ENCODE assay signal across 9 mouse cellular contexts in the genomic region with DNA sequence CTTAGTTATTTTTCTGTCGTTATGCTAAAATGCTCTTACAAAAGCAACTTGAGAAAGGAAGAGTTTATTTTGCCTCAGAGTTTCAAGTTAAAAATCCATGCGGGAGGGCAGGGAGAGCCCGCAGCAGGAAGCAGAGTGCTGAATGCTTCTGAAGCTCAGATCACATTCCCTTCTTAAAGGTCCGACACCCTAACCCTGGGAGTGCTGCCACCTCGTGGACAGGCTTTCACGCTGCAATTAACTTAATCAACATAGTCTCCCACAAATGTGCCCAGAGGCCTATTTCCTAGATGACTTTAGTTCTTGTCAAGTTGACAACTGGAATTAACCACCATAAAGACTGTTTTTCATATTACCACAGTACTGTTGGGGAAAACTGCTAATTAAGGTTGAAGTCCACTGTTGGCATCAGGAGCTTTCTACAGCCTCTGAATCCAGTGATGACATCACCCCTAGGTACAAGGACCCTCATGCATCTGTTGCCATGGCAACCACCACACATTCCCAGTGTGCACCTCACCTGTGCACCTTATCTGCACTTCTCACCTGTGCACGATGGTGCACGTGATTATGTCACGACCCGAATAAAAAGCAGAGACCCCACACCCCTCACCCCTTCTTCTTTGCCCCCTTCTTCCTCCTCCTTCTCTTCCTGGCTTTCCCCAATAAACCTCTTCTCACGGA. TPM values are rescaled to one million over a fixed set of nuclear protein-coding genes. Genes with fewer than 3 reads are reported as not detected.
DNase-seq lines count a peak whose midpoint lies in the region; ATAC-seq and TF ChIP-seq lines count a peak whose summit lies in the region.
"Had no signal": no experiment of that assay in that cellular context is flagged by ENCODE, and none has a peak within 500 bp of the region (broad histone marks: within the 10 kb centered on the region; RNA-seq: fewer than 3 reads in every experiment).

No protein-coding gene starts in this region.

- 0 out of 2 replicates have a peak overlapping the region, but pooled peaks have one; percentile 26 for H3K9ac ChIP-seq in MEL (ENCODE audit: control insufficient read depth, low read depth, low read length, poor library complexity, severe bottlenecking)
- no peak overlapping the region for H3K9ac ChIP-seq in midbrain, embryonic 15.5 days
- H3K9ac ChIP-seq: neural tube, embryonic 13.5 days had no signal

- H3K36me3 ChIP-seq in MEL (ENCODE audit: control insufficient read depth in 1 of 2, insufficient read depth in 2 of 2, low read length in 2 of 2) = no peaks in the 10 kb centered on the region
- H3K36me3 ChIP-seq in midbrain, embryonic 15.5 days (replicated peaks) = no peaks in the 10 kb centered on the region
- H3K36me3 ChIP-seq in thymus, adult 2 months (ENCODE audit: control insufficient read depth, insufficient read depth, low read length) = no peaks in the 10 kb centered on the region
- H3K36me3 ChIP-seq: neural tube, embryonic 13.5 days had no signal

- no peak overlapping the region for H3K27ac ChIP-seq in MEL (ENCODE audit: control insufficient read depth, low read depth, low read length)
- no peak overlapping the region for H3K27ac ChIP-seq in midbrain, embryonic 15.5 days
- H3K27ac ChIP-seq in thymus, adult 2 months (ENCODE audit: control insufficient read depth, insufficient read depth, low read length) = no peak overlapping the region
- H3K27ac ChIP-seq: neural tube, embryonic 13.5 days had no signal

- H3K4me2 ChIP-seq in midbrain, embryonic 15.5 days = no peak overlapping the region
- H3K4me2 ChIP-seq: neural tube, embryonic 13.5 days had no signal

- WGBS in midbrain, embryonic 15.5 days = 38% methylated on average over 11 of the region's 11 CpGs
- WGBS in thymus, adult 2 months = 43% methylated on average over 11 of the region's 11 CpGs

- no peaks in the 10 kb centered on the region for H3K9me3 ChIP-seq in MEL (replicated peaks; ENCODE audit: insufficient read depth, low read length)
- no peaks in the 10 kb centered on the region for H3K9me3 ChIP-seq in midbrain, embryonic 15.5 days
- H3K9me3 ChIP-seq: neural tube, embryonic 13.5 days had no signal

- ATAC-seq in midbrain, embryonic 15.5 days (replicated peaks) = 0 out of 2 replicates have a peak, but pooled peaks have one; percentile 24

- peak; percentile 59 for TF ChIP-seq RAD21 in MEL (IDR thresholded peaks at IDR 0.05; ENCODE audit: low read depth, low read length)

- no peaks in the 10 kb centered on the region for H3K27me3 ChIP-seq in MEL (ENCODE audit: control insufficient read depth in 1 of 2, insufficient read depth in 2 of 2, low read length in 2 of 2)
- H3K27me3 ChIP-seq in midbrain, embryonic 15.5 days (replicated peaks) = peaks cover 7% of the 10 kb centered on the region; the same call in 1 of the 2 replicates
- no peaks in the 10 kb centered on the region for H3K27me3 ChIP-seq in thymus, adult 2 months (ENCODE audit: control insufficient read depth, insufficient read depth, low read length)

- DNase-seq in layer of hippocampus, adult 11-12 months (ENCODE audit: low spot score) = peak; percentile 45
- no peak for DNase-seq in layer of hippocampus, adult 8-10 months (ENCODE audit: low spot score in 2 of 2)
- DNase-seq in MEL (ENCODE audit: low read depth, low spot score) = peak; percentile 96
- peak; percentile 35 for DNase-seq in cerebellum, adult 9-11 months
- DNase-seq in gastrocnemius, postnatal 10 days = peak; percentile 76
- DNase-seq in layer of hippocampus, postnatal 14 days (ENCODE audit: low spot score in 2 of 2) = peak; percentile 21 to 38
- peak; percentile 78 for DNase-seq in thymus, adult 2 months

- no peaks in the 10 kb centered on the region for H3K4me1 ChIP-seq in MEL (ENCODE audit: control insufficient read depth in 1 of 2, insufficient read depth in 2 of 2, low read length in 2 of 2)
- H3K4me1 ChIP-seq in midbrain, embryonic 15.5 days = no peaks in the 10 kb centered on the region
- 0 out of 2 replicates have a peak, but pooled peaks cover 3% of the 10 kb centered on the region for H3K4me1 ChIP-seq in thymus, adult 2 months (replicated peaks; ENCODE audit: control insufficient read depth, insufficient read depth, low read length)

- TF ChIP-seq POLR2A in MEL (IDR thresholded peaks at IDR 0.05; ENCODE audit: control insufficient read depth in 1 of 2, insufficient read depth in 1 of 2, low read depth in 1 of 2, low read length in 2 of 2, poor library complexity in 1 of 2) = no peak
- no peak for TF ChIP-seq POLR2A in thymus, adult 2 months (IDR thresholded peaks at IDR 0.05; ENCODE audit: control insufficient read depth, extremely low read depth, insufficient read depth, low read length, poor library complexity)

- peak; percentile 86 to 93 (median 93) for TF ChIP-seq CTCF in MEL (IDR thresholded peaks at IDR 0.05 in 2 of 3, conservative IDR thresholded peaks at IDR 0.05 in 1 of 3; ENCODE audit: control insufficient read depth in 1 of 3, insufficient read depth in 1 of 3, low read depth in 2 of 3, low read length in 3 of 3, poor library complexity in 1 of 3, severe bottlenecking in 1 of 3)
- no peak; the same call in 1 of the 2 replicates for TF ChIP-seq CTCF in thymus, adult 2 months (IDR thresholded peaks at IDR 0.05; ENCODE audit: borderline replicate concordance, control insufficient read depth, extremely low read depth, insufficient read depth, low read length, poor library complexity)

- no peak for TF ChIP-seq EP300 in MEL (IDR thresholded peaks at IDR 0.05; ENCODE audit: low read depth in 1 of 2, low read length in 2 of 2)

- peak overlapping the region in 1 of 2 experiments; percentile 13; a peak in 1 of 4 replicates for H3K4me3 ChIP-seq in MEL (ENCODE audit: control insufficient read depth in 1 of 2, insufficient read depth in 1 of 2, low read depth in 2 of 2, low read length in 2 of 2)
- H3K4me3 ChIP-seq in midbrain, embryonic 15.5 days = no peak overlapping the region
- H3K4me3 ChIP-seq in thymus, adult 2 months (ENCODE audit: control insufficient read depth, insufficient read depth, low read length) = no peak overlapping the region
- H3K4me3 ChIP-seq: neural tube, embryonic 13.5 days had no signal

- no peaks in the 10 kb centered on the region for H3K79me2 ChIP-seq in MEL (ENCODE audit: control insufficient read depth, insufficient read depth, low read length, poor library complexity)

TF ChIP-seq in MEL, 35 proteins besides CTCF, POLR2A, EP300 and RAD21 (continues in another document):
- TF ChIP-seq POLR2AphosphoS2 (IDR thresholded peaks at IDR 0.05; ENCODE audit: low read length) = no peak
- peak; percentile 75 for TF ChIP-seq SMC3 (IDR thresholded peaks at IDR 0.05; ENCODE audit: low read depth, low read length)
- peak; percentile 12; the same call in 1 of the 2 replicates for TF ChIP-seq GATA1 (IDR thresholded peaks at IDR 0.05; ENCODE audit: low read depth, low read length)
- TF ChIP-seq ELF1 (IDR thresholded peaks at IDR 0.05; ENCODE audit: low read depth, low read length) = no peak
- TF ChIP-seq ZMIZ1 (IDR thresholded peaks at IDR 0.05; ENCODE audit: low read depth, low read length) = no peak
- no peak for TF ChIP-seq MAX (IDR thresholded peaks at IDR 0.05; ENCODE audit: low read length)
- no peak for TF ChIP-seq E2F4 (IDR thresholded peaks at IDR 0.05; ENCODE audit: borderline replicate concordance, low read depth, low read length)
- TF ChIP-seq ZC3H11A (IDR thresholded peaks at IDR 0.05; ENCODE audit: low read depth, low read length) = 0 out of 2 replicates have a peak, but pooled peaks have one; percentile 28
- TF ChIP-seq BHLHE40 (IDR thresholded peaks at IDR 0.05; ENCODE audit: borderline replicate concordance, low read depth, low read length) = no peak
- no peak for TF ChIP-seq MAZ (IDR thresholded peaks at IDR 0.05; ENCODE audit: low read depth, low read length)
- TF ChIP-seq JUND (IDR thresholded peaks at IDR 0.05; ENCODE audit: low read depth, low read length) = no peak
- TF ChIP-seq CHD2 (IDR thresholded peaks at IDR 0.05; ENCODE audit: low read length) = no peak
- 0 out of 2 replicates have a peak, but pooled peaks have one; percentile 43 for TF ChIP-seq SIN3A (IDR thresholded peaks at IDR 0.05; ENCODE audit: low read length)
- no peak for TF ChIP-seq KAT2A (conservative IDR thresholded peaks at IDR 0.05; ENCODE audit: low read depth, low read length)
- no peak for TF ChIP-seq USF2 (IDR thresholded peaks at IDR 0.05; ENCODE audit: borderline replicate concordance in 1 of 2, insufficient read depth in 1 of 2, low read depth in 1 of 2, low read length in 2 of 2)
- no peak for TF ChIP-seq TCF12 (IDR thresholded peaks at IDR 0.05; ENCODE audit: low read depth, low read length)

RNA-seq across cellular contexts. Expression of a gene that starts 17.5 kb away (rescaled TPM):
- total RNA-seq in layer of hippocampus, adult 8-10 months (2022) = 10 to 100 TPM; 66.5 to 82.1 (median 75.2) TPM
- total RNA-seq in MEL (2012; rRNA removed) = 239 and 264 TPM in 2 replicates
- 100 to 1,000 TPM in 1 of 2 experiments, not detected in 1; 194 TPM for polyA plus RNA-seq in MEL (2012; ENCODE audit: insufficient read depth in 1 of 2, insufficient read length in 2 of 2, low read depth in 1 of 2, low replicate concordance in 2 of 2, missing spikeins in 1 of 2)
- total RNA-seq in gastrocnemius, postnatal 10 days (2021) = 10 to 100 TPM; 54.0 to 56.1 TPM
- total RNA-seq in layer of hippocampus, postnatal 14 days (2021) = 10 to 100 TPM; 77.6 to 85.5 TPM
- 68.8 and 77.0 TPM in 2 replicates for polyA plus RNA-seq in midbrain, embryonic 15.5 days (2015; fragmentation: Nextera tagmentation; extraction: Ambion mirVana)
- polyA plus RNA-seq in thymus, adult 2 months (2012; rRNA removed) = 35.5 and 43.3 TPM in 2 replicates

RNA-seq across cellular contexts. Expression of a gene that starts 39.0 kb away (rescaled TPM):
- total RNA-seq in layer of hippocampus, adult 8-10 months (2022) = 10 to 100 TPM; 17.4 to 24.2 (median 21.8) TPM
- total RNA-seq in MEL (2012; rRNA removed) = 31.9 and 42.5 TPM in 2 replicates
- polyA plus RNA-seq in MEL (2012; ENCODE audit: insufficient read depth in 1 of 2, insufficient read length in 2 of 2, low read depth in 1 of 2, low replicate concordance in 2 of 2, missing spikeins in 1 of 2) = 100 to 1,000 TPM in 1 of 2 experiments, 10 to 100 TPM in 1; 48.8 to 419 TPM
- total RNA-seq in gastrocnemius, postnatal 10 days (2021) = 10 to 100 TPM in 1 of 2 experiments, 1 to 10 TPM in 1; 9.8 to 13.8 TPM
- total RNA-seq in layer of hippocampus, postnatal 14 days (2021) = 10 to 100 TPM; 20.7 to 22.8 TPM
- polyA plus RNA-seq in midbrain, embryonic 15.5 days (2015; fragmentation: Nextera tagmentation; extraction: Ambion mirVana) = 30.1 and 31.1 TPM in 2 replicates
- 12.8 and 15.0 TPM in 2 replicates for polyA plus RNA-seq in thymus, adult 2 months (2012; rRNA removed)

RNA-seq across cellular contexts. Expression of a gene that starts 43.0 kb away (rescaled TPM):
- total RNA-seq in layer of hippocampus, adult 8-10 months (2022) = 10 to 100 TPM; 15.9 to 22.4 (median 20.2) TPM
- 80.6 and 95.8 TPM in 2 replicates for total RNA-seq in MEL (2012; rRNA removed)
- 100 to 1,000 TPM in 1 of 2 experiments, not detected in 1; 142 TPM for polyA plus RNA-seq in MEL (2012; ENCODE audit: insufficient read depth in 1 of 2, insufficient read length in 2 of 2, low read depth in 1 of 2, low replicate concordance in 2 of 2, missing spikeins in 1 of 2)
- total RNA-seq in gastrocnemius, postnatal 10 days (2021) = 10 to 100 TPM; 13.0 to 16.4 TPM
- total RNA-seq in layer of hippocampus, postnatal 14 days (2021) = 10 to 100 TPM; 21.6 to 22.9 TPM
- polyA plus RNA-seq in midbrain, embryonic 15.5 days (2015; fragmentation: Nextera tagmentation; extraction: Ambion mirVana) = 17.3 and 18.5 TPM in 2 replicates
- 4.7 and 4.9 TPM in 2 replicates for polyA plus RNA-seq in thymus, adult 2 months (2012; rRNA removed)

Comparison
In these comparisons a context has a peak if more than half of its experiments do, and no peak if none do; other contexts are left out.
1. DNase-seq: peak in layer of hippocampus, adult 11-12 months (single experiment), MEL (single experiment), cerebellum, adult 9-11 months (single experiment), gastrocnemius, postnatal 10 days (single experiment), layer of hippocampus, postnatal 14 days (2 of 2) and thymus, adult 2 months (single experiment); none in layer of hippocampus, adult 8-10 months (0 of 2).